ENCODE assay signal across 22 mouse cellular contexts in the genomic region with DNA sequence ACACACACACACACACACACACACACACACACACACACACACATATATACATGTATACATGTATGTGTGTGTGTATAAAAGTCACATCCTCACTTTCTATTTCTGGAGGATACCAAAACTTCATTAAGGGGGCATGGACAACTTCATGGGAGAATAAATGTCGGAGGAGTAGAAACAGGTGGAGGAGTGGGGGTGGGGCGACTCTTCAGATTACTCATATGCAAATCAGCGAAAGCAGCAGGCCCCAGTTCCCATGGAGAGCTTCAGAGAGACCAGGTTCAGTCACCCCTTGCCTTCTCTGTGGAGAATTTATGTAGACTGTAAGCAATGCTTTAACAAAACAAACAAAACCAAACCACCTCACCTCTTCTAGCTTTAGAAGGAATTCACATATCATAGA. TPM values are rescaled to one million over a fixed set of nuclear protein-coding genes. Genes with fewer than 3 reads are reported as not detected.
DNase-seq lines count a peak whose midpoint lies in the region; ATAC-seq lines count a peak whose summit lies in the region.
"Had no signal": no experiment of that assay in that cellular context is flagged by ENCODE, and none has a peak within 500 bp of the region (broad histone marks: within the 10 kb centered on the region; RNA-seq: fewer than 3 reads in every experiment).

No protein-coding gene starts in this region.

- peak; percentile 53 to 68 for DNase-seq in spleen, adult 18-20 months
- no peak for DNase-seq in spleen, adult 12 weeks (ENCODE audit: low spot score)
- peak; percentile 88 for DNase-seq in R1 (ENCODE audit: low read depth, low spot score)
- DNase-seq in splenic B cell, adult 2 months (ENCODE audit: low read depth, low spot score), result peak; percentile 89
- DNase-seq in cerebellum, adult 9-11 months, result no peak
- DNase-seq in right cerebral cortex, postnatal 10 days (ENCODE audit: low spot score in 2 of 2), result no peak
- DNase-seq: cerebellum, adult 11-12 months; heart, postnatal 36 days; kidney, adult 8-10 months; lung, postnatal 10 days had no signal

- no peaks in the 10 kb centered on the region for H3K36me3 ChIP-seq in splenic B cell, adult 2 months (ENCODE audit: control insufficient read depth, insufficient read depth, low read length, poor library complexity, severe bottlenecking)
- H3K36me3 ChIP-seq: embryonic facial prominence, embryonic 10.5 days; heart, embryonic 13.5 days; liver, embryonic 15.5 days; neural tube, embryonic 13.5 days had no signal

- ATAC-seq in CD4-positive, CD25-positive, alpha-beta regulatory T cell, adult 4 months, result peak; percentile 7
- ATAC-seq: forebrain, embryonic 13.5 days; hindbrain, postnatal 0 days had no signal

- no peaks in the 10 kb centered on the region for H3K27me3 ChIP-seq in splenic B cell, adult 2 months (ENCODE audit: control insufficient read depth, insufficient read depth, low read length, poor library complexity, severe bottlenecking)
- H3K27me3 ChIP-seq: forebrain, embryonic 13.5 days; heart, embryonic 13.5 days; liver, embryonic 15.5 days; megakaryocyte, embryonic 14.5 days; neural tube, embryonic 13.5 days had no signal

RNA-seq across cellular contexts. Expression of a gene that starts 2.1 kb away (rescaled TPM):
- polyA plus RNA-seq in CD4-positive, CD25-positive, alpha-beta regulatory T cell, adult 4 months (2017; shearing (Covaris generic)), result 100 to 1,000 TPM; 221 to 250 TPM

RNA-seq across cellular contexts. Expression of a gene that starts 2.1 kb away (rescaled TPM):
- 10 to 100 TPM; 42.4 to 62.2 TPM for polyA plus RNA-seq in CD4-positive, CD25-positive, alpha-beta regulatory T cell, adult 4 months (2017; shearing (Covaris generic))

RNA-seq across cellular contexts. Expression of a gene that starts 30.6 kb away (rescaled TPM):
- not detected for polyA plus RNA-seq in CD4-positive, CD25-positive, alpha-beta regulatory T cell, adult 4 months (2017; shearing (Covaris generic))
- polyA plus RNA-seq: gonadal fat pad, adult 2 months; large intestine, adult 2 months; liver, embryonic 15.5 days had no signal

RNA-seq across cellular contexts. Expression of a gene that starts 39.9 kb away (rescaled TPM):
- 10 to 100 TPM; 28.3 to 32.5 TPM for polyA plus RNA-seq in CD4-positive, CD25-positive, alpha-beta regulatory T cell, adult 4 months (2017; shearing (Covaris generic))

RNA-seq across cellular contexts. Expression of a gene that starts 45.6 kb away (rescaled TPM):
- polyA plus RNA-seq in CD4-positive, CD25-positive, alpha-beta regulatory T cell, adult 4 months (2017; shearing (Covaris generic)), result 10 to 100 TPM; 17.0 to 22.2 TPM
- polyA plus RNA-seq: embryonic facial prominence, embryonic 10.5 days; forebrain, embryonic 13.5 days; gonadal fat pad, adult 2 months; heart, embryonic 13.5 days; limb, embryonic 14.5 days; liver, embryonic 15.5 days; neural tube, embryonic 13.5 days; stomach, embryonic 16.5 days had no signal

Comparison
In these comparisons a context has a peak if more than half of its experiments do, and no peak if none do; other contexts are left out.
1. DNase-seq: peak in spleen, adult 18-20 months (2 of 2), R1 (single experiment) and splenic B cell, adult 2 months (single experiment); none in spleen, adult 12 weeks (single experiment), cerebellum, adult 9-11 months (single experiment) and right cerebral cortex, postnatal 10 days (0 of 2).